Mouse (Mus musculus) heart, postnatal 0 days (tissue): ENCODE data around the gene Emg1.

ENCODE experiments used
- CTCF ChIP-seq: IDR thresholded peaks from 2 replicates; pipeline ENCODE4 v1.5.1; 2016; ENCODE audit warnings: antibody characterized with exemption, control low read depth, low read depth
- EP300 ChIP-seq: IDR thresholded peaks from 2 replicates; pipeline ENCODE4 v1.6.1; 2016; ENCODE audit warnings: antibody characterized with exemption, low read depth

- TF ChIP-seq CTCF: no peak
- TF ChIP-seq EP300: no peak
Measured at GRCm38 (mm10) chr6:124696441-124697150, 15.4 kb downstream of the Emg1 start.
